Mouse (Mus musculus) liver, embryonic 14.5 days (tissue): ENCODE results near the gene Plbd1.

Experiments used
- CTCF ChIP-seq: IDR thresholded peaks from 2 replicates; pipeline ENCODE4 v1.5.1; 2016; ENCODE audit warnings: antibody characterized with exemption, low read depth, control low read depth
- EP300 ChIP-seq: IDR thresholded peaks from 2 replicates; pipeline ENCODE4 v1.6.1; 2016; ENCODE audit warnings: antibody characterized with exemption, low read depth

DNA sequence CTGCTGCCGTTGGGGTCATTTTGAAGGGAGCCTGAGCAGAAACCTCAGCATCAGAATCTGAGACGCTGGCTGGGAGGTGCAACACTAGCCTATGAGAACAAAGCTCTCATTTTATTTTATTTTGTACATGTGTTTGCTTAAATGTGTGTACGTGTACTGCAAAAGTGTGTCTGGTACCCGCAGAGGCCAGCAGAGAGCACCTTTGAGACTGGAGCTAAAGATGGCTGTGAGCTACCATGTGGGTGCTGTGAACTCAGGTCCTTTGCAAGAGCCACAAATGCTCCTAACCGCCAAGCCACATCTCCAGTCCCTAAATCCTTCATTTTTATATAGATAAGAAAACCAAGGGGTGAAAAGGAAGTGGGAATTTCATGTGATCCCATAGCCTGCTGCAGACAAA is 48.7 kb upstream of the Plbd1 start:
- TF ChIP-seq CTCF: no peak
- TF ChIP-seq EP300: no peak
